Mouse (Mus musculus) embryonic facial prominence, embryonic 13.5 days (tissue): ENCODE results near the gene Mpzl1. TPM values are rescaled to one million over a fixed set of nuclear protein-coding genes. Genes with fewer than 3 reads are reported as not detected.

Experiments
- ATAC-seq: fragments of 200-750 bp; cut with Nextera tagmentation; 2 replicates; pipeline ENCODE4 v1.8.0; 2017; ENCODE audit warnings: low read depth; ENCODE audit not compliant: insufficient number of reproducible peaks, insufficient read depth, low FRiP score, low TSS enrichment
- H3K27ac ChIP-seq: fragments of 300-500 bp; sonication (generic); 2 replicates; pipeline ENCODE4 v1.5.1; 2015; ENCODE audit warnings: moderate library complexity, mild to moderate bottlenecking, inconsistent platforms
- H3K27me3 ChIP-seq: fragments of 300-500 bp; sonication (generic); 2 replicates; pipeline ENCODE4 v1.6.1; 2015; ENCODE audit warnings: mild to moderate bottlenecking, inconsistent platforms
- H3K36me3 ChIP-seq: fragments of 300-500 bp; sonication (generic); 2 replicates; pipeline ENCODE4 v1.6.1; 2015; ENCODE audit warnings: mild to moderate bottlenecking, inconsistent platforms
- H3K4me1 ChIP-seq: fragments of 300-500 bp; sonication (generic); 2 replicates; pipeline ENCODE4 v1.6.1; 2015; ENCODE audit warnings: inconsistent platforms
- H3K4me2 ChIP-seq: fragments of 300-500 bp; sonication (generic); 2 replicates; pipeline ENCODE4 v1.6.1; 2015; ENCODE audit warnings: moderate library complexity, mild to moderate bottlenecking, inconsistent platforms
- H3K4me3 ChIP-seq: fragments of 300-500 bp; sonication (generic); 2 replicates; pipeline ENCODE4 v1.5.1; 2015; ENCODE audit warnings: mild to moderate bottlenecking, inconsistent platforms
- H3K9ac ChIP-seq: fragments of 300-500 bp; sonication (generic); 2 replicates; pipeline ENCODE4 v1.6.1; 2015; ENCODE audit warnings: mild to moderate bottlenecking, inconsistent platforms
- H3K9me3 ChIP-seq: fragments of 300-500 bp; sonication (generic); 2 replicates; pipeline ENCODE4 v1.6.1; 2016; ENCODE audit warnings: inconsistent platforms
- WGBS: fragments of 180-500 bp; shearing (Covaris S2); methylation state at CpG from one replicate; pipeline ENCODE4 v1.1.7; 2015; ENCODE audit warnings: mixed read lengths; 5-methylcytosine and 5-hydroxymethylcytosine counted together
- polyA plus RNA-seq: library from polyadenylated mRNA; unstranded; fragments of >200 nt; fragmentation: Nextera tagmentation; extraction: Ambion mirVana; gene quantifications from 2 replicates; pipeline ENCODE4 v1.2.1, GENCODE M21; 2015

The Mpzl1 gene
- polyA plus RNA-seq, 1 experiment from 2014 or later, result 146 TPM

DNA sequence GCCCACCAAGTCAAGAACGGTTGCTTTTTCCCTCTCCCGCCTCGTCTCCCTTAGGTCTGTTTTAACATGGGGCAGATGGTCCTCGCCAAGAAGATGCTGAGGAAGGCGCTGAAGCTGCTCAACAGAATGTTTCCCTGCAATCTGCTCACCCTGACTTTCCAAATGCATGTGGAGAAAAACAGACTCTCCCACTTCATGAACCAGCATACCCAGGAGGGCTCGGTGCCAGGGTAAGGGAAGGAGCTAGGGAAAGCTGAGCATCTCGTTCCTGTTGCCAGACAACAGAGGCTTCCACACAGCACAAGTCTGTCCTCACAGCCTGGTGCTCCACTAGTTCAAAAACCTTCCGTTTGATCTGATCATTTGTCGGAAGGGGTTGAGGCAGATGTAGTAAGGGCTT is 75.3 kb downstream of the Mpzl1 start:
- Histone ChIP-seq H3K36me3 (no peaks in the 10 kb centered on the region), H3K9me3 (no peaks in the 10 kb centered on the region), H3K27ac (no peak overlapping the region), H3K4me1 (no peaks in the 10 kb centered on the region), H3K4me2 (no peak overlapping the region), H3K27me3 (no peaks in the 10 kb centered on the region), H3K9ac (no peak overlapping the region), H3K4me3 (no peak overlapping the region)
- ATAC-seq, result no peak
- 84% methylated on average over 9 of the region's 9 CpGs for WGBS

DNA sequence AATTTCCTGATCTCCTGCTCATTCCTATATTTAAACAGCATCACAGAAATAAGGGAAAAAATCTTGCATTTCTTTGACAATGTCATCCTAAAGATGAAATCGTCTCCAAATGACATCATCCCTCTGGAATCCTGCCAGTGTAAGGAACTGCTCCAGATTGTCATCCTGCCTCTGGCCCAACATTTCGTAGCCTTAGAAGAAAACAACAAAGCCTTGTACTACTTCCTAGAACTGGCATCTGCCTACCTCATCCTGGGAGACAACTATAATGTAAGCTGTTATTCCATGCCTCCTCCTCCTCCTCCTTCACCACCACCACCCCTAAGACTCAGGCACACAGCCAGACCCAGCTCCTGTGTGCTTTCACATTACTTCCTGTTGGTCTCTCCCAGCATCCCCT is 77.6 kb downstream of the Mpzl1 start:
- no peak overlapping the region for H3K9ac ChIP-seq
- H3K4me3 ChIP-seq, result no peak overlapping the region
- no peak for ATAC-seq
- no peaks in the 10 kb centered on the region for H3K27me3 ChIP-seq
- no peak overlapping the region for H3K27ac ChIP-seq
- 49% methylated on average over 2 of the region's 2 CpGs for WGBS
- H3K4me2 ChIP-seq, result no peak overlapping the region
- no peaks in the 10 kb centered on the region for H3K9me3 ChIP-seq
- H3K4me1 ChIP-seq, result no peaks in the 10 kb centered on the region
- no peaks in the 10 kb centered on the region for H3K36me3 ChIP-seq

Other genes with a start within 250 kb of the Mpzl1 start
- gene Dcaf6, start 174.1 kb downstream of the Mpzl1 start, polyA plus RNA-seq, result 13.5 and 13.8 TPM in 2 replicates
- 139 and 143 TPM in 2 replicates for gene Mpc2, start 173.9 kb downstream of the Mpzl1 start, polyA plus RNA-seq
- gene Adcy10, start 149.4 kb downstream of the Mpzl1 start, polyA plus RNA-seq, result 0.18 TPM in 1 of 2 replicates, not detected in the other
- 13.9 and 16.8 TPM in 2 replicates for gene Rcsd1, start 75.2 kb upstream of the Mpzl1 start, polyA plus RNA-seq
- gene Creg1, start 129.2 kb upstream of the Mpzl1 start, polyA plus RNA-seq, result 43.8 and 60.0 TPM in 2 replicates
- 0.87 and 1.7 TPM in 2 replicates for gene Cd247, start 154.1 kb upstream of the Mpzl1 start, polyA plus RNA-seq